Mouse (Mus musculus) embryonic fibroblast, embryonic 13.5 days (primary cell): ENCODE measurements around the gene Ppp6r2.

ENCODE experiments used
- CTCF ChIP-seq: IDR thresholded peaks from 2 replicates; pipeline ENCODE4 v1.5.1; 2011; ENCODE audit warnings: mild to moderate bottlenecking, control low read depth, low read length, moderate library complexity, borderline replicate concordance; ENCODE audit not compliant: insufficient read depth
- POLR2A ChIP-seq: IDR thresholded peaks from 2 replicates; pipeline ENCODE4 v1.6.1; 2011; ENCODE audit warnings: low read depth, mild to moderate bottlenecking, control low read depth, low read length, moderate library complexity

DNA sequence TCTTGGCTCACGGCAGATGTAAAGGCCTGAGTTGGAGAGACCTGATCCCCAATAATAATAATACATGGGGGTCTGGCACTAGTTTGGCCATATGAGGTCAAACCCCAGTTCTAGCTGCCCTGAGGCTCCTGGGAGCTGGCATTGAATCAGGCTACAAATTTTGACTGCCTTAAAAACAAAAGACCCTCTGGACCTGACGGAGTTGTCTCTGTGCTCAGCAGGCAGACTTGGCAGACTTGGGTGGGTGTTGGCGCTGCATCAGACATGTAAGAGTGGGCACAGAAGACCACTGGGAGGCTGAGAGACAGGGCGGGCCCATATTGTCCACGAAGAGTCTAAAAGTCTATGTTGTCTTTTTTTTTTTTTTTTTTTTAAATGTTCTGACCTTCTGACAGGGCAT is 75.2 kb downstream of the Ppp6r2 start:
- TF ChIP-seq CTCF = no peak
- TF ChIP-seq POLR2A = no peak
